Mouse (Mus musculus): ENCODE data around the gene Cers6.
A peak's percentile ranks its signal among the peaks of the same experiment; 100 is the strongest.

Gene Cers6

GRCm38 (mm10) chr2:68916299-68916698, 55.1 kb downstream of the Cers6 start:
- DNase-seq (ENCODE audit: extremely low read depth, low read depth) = no peak

DNA sequence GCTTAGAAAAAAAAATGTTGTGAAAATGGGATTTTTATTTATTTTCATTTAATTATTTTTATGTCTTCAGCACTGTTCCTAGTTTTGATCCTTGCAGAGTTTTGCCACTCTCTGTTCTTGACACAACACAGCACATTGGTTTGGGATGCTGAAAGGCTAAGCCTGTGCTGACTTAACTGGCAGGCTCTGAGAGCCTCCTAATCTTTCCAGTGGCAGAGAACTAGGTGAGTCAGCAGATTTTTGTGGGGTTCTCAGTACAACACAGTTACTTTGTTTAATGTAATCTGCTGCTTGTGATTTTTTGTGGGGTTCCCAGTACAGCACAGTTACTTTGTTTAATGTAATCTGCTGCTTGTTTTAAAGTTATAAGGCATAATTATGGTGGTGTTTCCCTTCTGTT, 55.8 kb downstream of the Cers6 start:
- peak; percentile 17 for DNase-seq (ENCODE audit: extremely low read depth, low read depth)

- no peak for DNase-seq (ENCODE audit: extremely low read depth, low read depth)
These were observed 56.3 kb downstream of the Cers6 start for GRCm38 (mm10) chr2:68917524-68917923.

- DNase-seq (ENCODE audit: extremely low read depth, low read depth) = no peak
These were observed 63.1 kb downstream of the Cers6 start for GRCm38 (mm10) chr2:68924344-68924743.

- no peak for DNase-seq (ENCODE audit: extremely low read depth, low read depth)
These were observed 64.3 kb downstream of the Cers6 start for GRCm38 (mm10) chr2:68925542-68925941.

GRCm38 (mm10) chr2:68926913-68927790, 65.9 kb downstream of the Cers6 start:
- DNase-seq (ENCODE audit: extremely low read depth, low read depth) = no peak

GRCm38 (mm10) chr2:68932240-68932639, 71.0 kb downstream of the Cers6 start:
- DNase-seq (ENCODE audit: extremely low read depth, low read depth) = no peak

DNA sequence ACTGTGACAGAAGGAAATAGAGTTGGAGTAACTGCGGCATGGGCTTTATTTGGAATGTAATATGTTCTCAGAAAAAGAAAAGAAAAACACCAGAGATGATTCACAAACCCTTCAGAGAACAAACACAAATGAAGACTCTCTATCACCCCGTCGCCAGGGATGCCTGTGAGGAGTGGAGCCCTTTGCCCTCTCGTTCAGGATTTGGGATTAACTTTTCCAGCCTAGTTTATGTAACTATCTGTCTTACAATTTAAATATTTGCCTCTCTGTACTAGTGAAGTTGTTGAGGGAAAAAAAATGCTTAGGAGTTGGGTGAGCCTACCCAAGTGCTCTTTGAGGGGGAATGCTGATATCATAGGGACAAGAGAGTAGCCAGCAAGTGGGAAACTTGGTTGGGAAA, 71.4 kb downstream of the Cers6 start:
- no peak for DNase-seq (ENCODE audit: extremely low read depth, low read depth)

DNA sequence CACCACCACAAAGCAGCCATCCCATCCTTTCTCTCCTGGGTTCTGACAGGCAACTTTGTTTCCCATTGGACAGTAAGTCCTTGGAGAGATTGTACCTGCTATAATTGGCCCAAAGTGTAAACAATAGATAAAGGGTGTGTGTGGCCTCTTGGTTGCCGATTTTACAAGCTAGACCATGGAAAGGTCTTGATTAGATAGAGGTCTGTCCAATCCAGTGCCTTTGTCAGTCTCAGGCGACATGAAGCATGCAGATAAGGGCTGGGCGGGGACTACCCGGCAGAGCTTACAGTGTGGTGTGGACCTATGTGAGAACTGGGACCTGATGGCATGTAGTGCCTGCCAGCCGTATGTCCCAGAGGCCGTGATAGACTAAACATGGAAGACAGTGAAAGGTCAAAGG, 73.4 kb downstream of the Cers6 start:
- peak; percentile 71 for DNase-seq (ENCODE audit: extremely low read depth, low read depth)

- DNase-seq (ENCODE audit: extremely low read depth, low read depth) = no peak
These were observed 74.6 kb downstream of the Cers6 start for GRCm38 (mm10) chr2:68935721-68936294.

DNA sequence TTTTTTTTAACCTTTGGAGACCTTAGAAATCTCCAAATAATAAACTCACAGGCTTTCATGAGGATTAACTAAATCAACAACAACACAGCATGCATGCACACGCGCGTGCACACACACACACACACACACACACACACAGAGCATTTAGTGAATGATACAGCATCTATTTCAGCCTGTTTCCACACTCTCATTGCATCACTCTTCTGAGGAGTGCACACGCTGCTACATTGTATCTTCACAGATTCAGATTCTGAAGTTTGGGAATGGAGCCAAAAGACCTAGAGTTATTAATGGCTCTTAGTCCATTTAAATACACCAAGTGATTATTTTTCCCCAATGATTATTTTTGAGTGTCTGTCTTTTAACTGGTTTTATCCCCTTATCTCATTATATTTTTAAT, 75.5 kb downstream of the Cers6 start:
- DNase-seq (ENCODE audit: extremely low read depth, low read depth) = no peak

DNA sequence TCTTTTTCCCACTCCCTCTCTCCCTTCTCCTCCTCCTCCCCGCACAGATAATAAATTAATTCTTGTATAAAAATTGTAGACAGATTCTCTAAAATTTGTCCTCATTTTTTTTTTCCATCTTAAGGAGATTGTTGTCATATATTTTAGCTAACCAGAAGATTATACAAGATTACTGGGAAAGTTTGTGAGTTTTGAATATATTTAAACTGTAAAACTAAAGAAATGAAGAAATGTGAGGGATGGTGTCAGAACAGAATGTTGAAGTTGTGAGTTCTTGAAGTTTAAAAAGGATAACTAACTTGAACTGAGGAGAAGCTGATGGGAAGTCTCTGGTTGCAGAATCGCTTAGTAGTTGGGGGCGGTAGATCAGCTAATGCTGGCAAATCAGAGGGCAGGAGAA, 76.6 kb downstream of the Cers6 start:
- no peak for DNase-seq (ENCODE audit: extremely low read depth, low read depth)

GRCm38 (mm10) chr2:68944898-68945297, 83.7 kb downstream of the Cers6 start:
- DNase-seq (ENCODE audit: extremely low read depth, low read depth) = no peak

DNA sequence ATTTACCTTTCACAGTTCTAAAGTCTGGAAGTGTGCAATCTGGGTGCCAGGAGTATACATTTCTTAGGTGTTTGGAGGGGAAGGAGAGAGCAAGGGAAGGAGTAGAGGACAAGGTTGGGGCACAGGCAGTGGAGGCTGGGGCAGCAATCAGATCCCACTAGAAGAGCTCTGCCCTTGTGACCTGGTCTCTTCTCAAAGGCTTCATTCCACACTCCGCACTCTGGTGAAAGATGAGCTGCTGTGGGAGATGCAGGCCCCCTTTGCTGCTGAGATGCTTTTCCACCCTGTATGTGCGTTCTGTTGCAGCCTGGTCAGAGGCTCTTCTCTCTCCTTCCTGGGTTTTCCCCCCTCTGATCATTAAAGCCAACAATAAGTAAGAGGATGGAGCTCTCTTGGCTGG, 84.7 kb downstream of the Cers6 start:
- DNase-seq (ENCODE audit: extremely low read depth, low read depth) = no peak

GRCm38 (mm10) chr2:68946819-68947218, 85.6 kb downstream of the Cers6 start:
- no peak for DNase-seq (ENCODE audit: extremely low read depth, low read depth)

DNA sequence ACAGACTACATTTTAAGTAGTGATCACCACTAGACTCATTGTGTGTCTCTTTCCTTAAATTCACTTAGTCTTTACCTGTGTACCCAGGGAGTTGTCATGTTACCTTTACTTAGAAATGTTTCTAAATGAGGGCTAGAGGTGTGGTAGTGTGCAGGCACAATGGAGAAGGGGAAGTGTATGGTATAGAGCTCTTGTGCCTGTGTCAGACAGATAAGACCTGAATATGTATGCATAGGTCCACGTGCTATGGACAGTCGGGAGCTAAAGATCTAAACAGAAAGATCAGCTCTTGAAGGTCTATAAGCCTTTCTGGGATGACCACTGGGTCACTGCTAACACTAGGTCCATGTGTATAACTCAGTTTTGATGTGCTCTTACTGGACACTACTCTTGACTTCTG, 87.9 kb downstream of the Cers6 start:
- peak; percentile 73 for DNase-seq (ENCODE audit: extremely low read depth, low read depth)

- DNase-seq (ENCODE audit: extremely low read depth, low read depth) = no peak
These were observed 88.5 kb downstream of the Cers6 start for GRCm38 (mm10) chr2:68949728-68950127.

DNA sequence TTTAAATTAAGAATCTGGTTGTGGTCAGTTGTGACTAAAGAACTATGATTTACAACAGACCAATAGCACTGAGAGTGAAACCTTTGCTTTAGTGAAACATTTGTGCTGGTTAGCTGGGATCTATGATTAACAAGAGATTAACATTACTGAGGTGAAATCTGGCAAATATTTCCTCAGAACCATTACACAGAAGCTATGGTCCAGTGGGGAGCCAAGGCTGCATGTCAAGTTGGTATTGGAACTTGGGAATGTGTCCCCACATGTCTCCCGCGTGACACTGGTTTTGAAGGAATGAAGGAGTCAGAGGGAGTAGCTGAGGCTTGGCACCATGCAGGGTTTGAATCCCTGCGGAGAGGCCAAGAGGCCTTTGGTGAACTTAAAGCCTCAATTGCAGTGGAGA, 90.5 kb downstream of the Cers6 start:
- no peak for DNase-seq (ENCODE audit: extremely low read depth, low read depth)

- DNase-seq (ENCODE audit: extremely low read depth, low read depth) = no peak
These were observed 92.4 kb downstream of the Cers6 start for GRCm38 (mm10) chr2:68953688-68954087.

DNA sequence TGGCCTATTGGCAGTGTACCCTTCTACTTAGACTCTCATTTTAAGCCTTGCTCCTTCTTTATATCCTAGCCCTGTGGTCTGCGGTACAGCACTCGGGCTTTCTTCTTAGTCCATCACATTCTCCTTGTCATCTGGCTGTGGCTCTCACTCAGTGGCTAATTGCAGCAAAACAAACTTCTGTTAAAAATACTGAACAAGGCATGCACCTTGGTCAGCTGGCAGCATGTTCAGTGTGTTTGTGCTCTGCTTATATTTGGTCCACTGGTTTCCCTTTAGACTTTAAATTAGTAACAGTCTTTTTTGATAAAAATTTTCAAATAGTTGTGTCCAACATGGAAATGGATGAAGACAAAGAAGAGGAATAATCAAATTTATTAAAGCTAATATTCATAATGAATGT, 94.3 kb downstream of the Cers6 start:
- no peak for DNase-seq (ENCODE audit: extremely low read depth, low read depth)

- DNase-seq (ENCODE audit: extremely low read depth, low read depth) = no peak
These were observed 94.9 kb downstream of the Cers6 start for GRCm38 (mm10) chr2:68956146-68956545.

DNA sequence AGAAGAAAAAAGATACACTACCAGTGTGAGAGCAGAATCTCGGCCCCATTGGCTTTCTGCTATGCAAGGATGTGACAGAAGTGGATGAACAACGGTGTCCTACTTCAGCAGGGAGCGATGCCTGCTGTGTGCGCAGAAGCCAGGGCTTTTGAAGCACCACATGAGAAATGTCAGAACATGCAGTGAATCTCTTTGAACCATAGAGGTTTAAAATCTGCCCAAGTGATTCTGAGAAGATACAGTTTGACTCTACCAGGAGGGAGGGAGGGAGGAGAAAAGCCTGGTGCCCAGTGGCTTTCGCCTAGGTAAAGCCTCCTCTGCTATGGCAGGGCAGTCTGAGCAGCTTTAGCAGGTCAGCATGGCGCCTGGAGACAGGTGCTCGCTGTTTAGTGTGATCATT, 96.6 kb downstream of the Cers6 start:
- DNase-seq (ENCODE audit: extremely low read depth, low read depth) = no peak

DNA sequence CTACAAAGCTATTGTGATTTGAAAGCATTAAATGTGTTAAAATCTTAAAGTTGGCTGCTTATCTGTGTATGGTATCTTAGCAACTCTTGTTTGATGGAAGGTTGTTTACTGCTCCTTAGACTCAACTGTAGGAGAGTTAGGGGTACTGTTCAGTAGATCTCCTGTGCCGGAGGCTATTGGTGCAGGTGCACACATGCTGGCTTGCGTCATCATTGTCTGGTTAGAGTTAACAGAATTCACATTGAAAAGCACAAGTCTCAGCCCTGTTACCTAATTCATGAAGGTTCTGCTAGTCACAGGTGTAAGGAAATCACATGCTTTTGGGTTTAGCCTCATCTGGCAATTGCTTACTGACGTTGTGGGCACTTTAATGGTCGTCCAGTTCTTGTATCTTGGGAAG, 98.3 kb downstream of the Cers6 start:
- no peak for DNase-seq (ENCODE audit: extremely low read depth, low read depth)

Data from MEL-GATA-1-ER (cell line).